Mouse (Mus musculus) cerebellum, postnatal 14 days (tissue): Measurements from ENCODE around the gene Abca17.

Experiments
- DNase-seq, 2 experiments: peaks; one replicate each; pipeline ENCODE4 v3.0.0; 2021; ENCODE audit warnings: mixed read lengths in 2 of 2

Gene Abca17

GRCm38 (mm10) chr17:24344672-24345071, 6.2 kb downstream of the Abca17 start:
- DNase-seq, result no peak

GRCm38 (mm10) chr17:24327656-24328055, 23.2 kb downstream of the Abca17 start:
- no peak for DNase-seq

- no peak for DNase-seq
Measured at GRCm38 (mm10) chr17:24325051-24325450, 25.8 kb downstream of the Abca17 start.

GRCm38 (mm10) chr17:24320826-24321225, 30.0 kb downstream of the Abca17 start:
- DNase-seq, result no peak

GRCm38 (mm10) chr17:24307500-24307899, 43.4 kb downstream of the Abca17 start:
- peak; percentile 76 to 79 for DNase-seq

- peak; percentile 19 to 29 for DNase-seq
Measured at GRCm38 (mm10) chr17:24300651-24301050, 50.2 kb downstream of the Abca17 start.

GRCm38 (mm10) chr17:24289338-24289737, 61.5 kb downstream of the Abca17 start:
- no peak for DNase-seq

GRCm38 (mm10) chr17:24288477-24288876, 62.4 kb downstream of the Abca17 start:
- DNase-seq, result no peak

GRCm38 (mm10) chr17:24285680-24286079, 65.2 kb downstream of the Abca17 start:
- DNase-seq, result no peak

GRCm38 (mm10) chr17:24283266-24283818, 67.5 kb downstream of the Abca17 start:
- DNase-seq, result peak; percentile 32 to 60

- peak; percentile 30 to 41 for DNase-seq
Measured at GRCm38 (mm10) chr17:24282637-24283036, 68.2 kb downstream of the Abca17 start.

- DNase-seq, result no peak
Measured at GRCm38 (mm10) chr17:24279907-24280306, 71.0 kb downstream of the Abca17 start.

- DNase-seq, result no peak
Measured at GRCm38 (mm10) chr17:24267133-24267532, 83.7 kb downstream of the Abca17 start.

- DNase-seq, result peak in 1 of 2 experiments; percentile 52
Measured at GRCm38 (mm10) chr17:24264766-24265165, 86.1 kb downstream of the Abca17 start.

- DNase-seq, result no peak
Measured at GRCm38 (mm10) chr17:24260516-24260915, 90.4 kb downstream of the Abca17 start.

GRCm38 (mm10) chr17:24259702-24260101, 91.2 kb downstream of the Abca17 start:
- no peak for DNase-seq

GRCm38 (mm10) chr17:24258981-24259380, 91.9 kb downstream of the Abca17 start:
- DNase-seq, result no peak

- DNase-seq, result no peak
Measured at GRCm38 (mm10) chr17:24252329-24252728, 98.5 kb downstream of the Abca17 start.

GRCm38 (mm10) chr17:24251320-24252069, 99.4 kb downstream of the Abca17 start, which contains the start of gene Ccnf:
Gene Ccnf, minus strand, starts transcription at chr17:24251484.
- peak; percentile 96 for DNase-seq

- no peak for DNase-seq
Measured at GRCm38 (mm10) chr17:24250988-24251319, 99.9 kb downstream of the Abca17 start.

GRCm38 (mm10) chr17:24248641-24249040, 102.2 kb downstream of the Abca17 start:
- DNase-seq, result peak in 1 of 2 experiments; percentile 49

GRCm38 (mm10) chr17:24244061-24244460, 106.8 kb downstream of the Abca17 start:
- no peak for DNase-seq

- peak; percentile 46 to 83 for DNase-seq
Measured at GRCm38 (mm10) chr17:24243311-24243969, 107.4 kb downstream of the Abca17 start.

- peak; percentile 81 to 86 for DNase-seq
Measured at GRCm38 (mm10) chr17:24236921-24237320, 113.9 kb downstream of the Abca17 start.
